Mouse (Mus musculus) brain, embryonic 14.5 days (tissue): ENCODE measurements around the gene Pgam2.

ENCODE experiments used
- CTCF ChIP-seq: fragments of 200-500 bp; IDR thresholded peaks from 2 replicates; pipeline ENCODE4 v1.5.1; 2012; ENCODE audit warnings: inconsistent platforms, mild to moderate bottlenecking, moderate library complexity, borderline replicate concordance; ENCODE audit not compliant: insufficient read depth, insufficient read length; ENCODE audit errors: extremely low read depth
- POLR2A ChIP-seq: fragments of 200-500 bp; IDR thresholded peaks from 2 replicates; pipeline ENCODE4 v1.6.1; 2012; ENCODE audit warnings: mild to moderate bottlenecking, inconsistent platforms, borderline replicate concordance; ENCODE audit not compliant: poor library complexity, insufficient read depth, insufficient read length, severe bottlenecking; ENCODE audit errors: extremely low read depth

- no peak for TF ChIP-seq POLR2A
- no peak for TF ChIP-seq CTCF
Measured at GRCm38 (mm10) chr11:5795290-5795689, 8.2 kb downstream of the Pgam2 start.
